Mouse (Mus musculus) WW6 (cell line): ENCODE measurements around the gene Nphp4.
"Not testable (repeated sequence)": the region's sequence is repeated elsewhere in the genome, so short reads cannot be mapped to it uniquely, and the experiment has no call there.

ENCODE experiments used
- DNase-seq: peaks from one replicate; pipeline ENCODE4 v3.0.0-alpha.2; 2013; ENCODE audit warnings: low read depth, low spot score

The Nphp4 gene

DNA sequence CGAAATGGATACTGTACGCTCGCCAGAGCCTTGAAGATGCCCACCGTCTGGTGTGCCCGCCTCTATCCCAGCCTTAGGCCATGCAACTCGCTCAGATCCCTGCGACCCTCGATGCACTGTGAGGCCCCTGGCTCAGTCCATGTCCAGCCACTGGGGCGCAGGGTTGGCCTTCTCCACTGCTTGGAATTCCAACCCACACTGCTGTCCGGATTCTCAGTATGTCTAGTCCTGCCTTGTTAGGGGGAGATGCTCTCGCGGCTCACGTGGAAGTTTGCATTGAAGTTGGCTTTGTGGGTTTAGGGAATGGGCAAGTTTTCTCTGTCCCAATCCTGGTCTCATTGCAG, 1.7 kb downstream of the Nphp4 start:
- DNase-seq: no peak

DNA sequence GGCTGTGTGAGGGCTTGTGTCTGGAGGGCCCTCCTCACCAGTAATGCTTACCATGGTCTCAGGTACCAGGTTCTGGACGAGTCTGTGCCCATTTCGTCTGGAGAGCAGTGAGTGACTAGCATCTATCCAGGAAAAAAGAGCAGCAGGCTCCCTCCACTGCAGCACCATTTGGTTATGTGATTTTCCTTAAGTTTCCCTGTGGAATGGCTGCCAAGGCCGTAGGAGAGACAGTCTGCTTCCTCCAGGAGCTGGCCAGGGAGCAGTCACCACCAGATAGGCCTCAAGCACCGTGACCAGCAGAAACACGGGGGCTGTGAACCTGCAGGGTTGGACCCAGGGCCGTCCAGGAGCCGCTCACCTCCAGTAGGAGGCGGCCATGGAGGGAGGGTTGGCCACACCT, 3.9 kb downstream of the Nphp4 start:
- DNase-seq: no peak

DNA sequence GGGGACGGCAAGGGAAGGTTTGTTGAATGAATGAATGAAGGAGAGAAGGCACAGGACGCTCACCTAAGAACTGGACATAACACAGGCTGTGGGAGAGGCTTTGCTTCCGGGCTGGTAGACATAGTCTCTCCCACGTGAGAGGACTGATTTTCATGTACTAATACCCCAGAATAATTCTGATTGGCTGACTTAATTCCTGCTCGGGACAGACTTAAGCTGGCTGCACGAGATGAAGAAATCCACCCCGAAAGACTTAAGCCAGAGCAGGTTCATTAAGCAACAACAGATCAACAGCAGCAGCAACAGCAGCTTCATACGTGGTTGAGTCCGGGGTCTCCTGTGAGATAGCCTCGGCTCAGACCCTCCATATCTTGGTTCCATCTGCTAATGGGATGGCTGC, 11.5 kb downstream of the Nphp4 start:
- no peak for DNase-seq

DNA sequence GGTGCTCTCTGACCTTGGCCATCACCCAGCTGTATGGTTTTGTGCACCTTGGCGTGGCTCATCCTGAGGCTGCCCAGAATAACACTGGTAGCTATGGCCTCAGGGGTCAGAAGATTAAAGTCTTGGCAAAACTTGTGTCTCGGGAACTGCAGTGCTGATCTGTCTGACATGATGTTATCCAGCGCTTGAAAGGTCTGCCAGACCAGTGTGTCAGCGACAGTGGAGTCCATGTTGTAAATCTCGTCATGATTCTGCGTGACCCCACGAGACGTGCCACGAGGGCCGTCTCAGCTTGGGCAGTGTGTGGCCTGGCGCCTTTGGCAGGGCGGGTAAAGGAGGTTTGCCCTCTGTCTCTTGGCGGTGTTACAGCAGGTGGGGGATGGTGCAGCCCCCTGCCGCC, 13.8 kb downstream of the Nphp4 start:
- DNase-seq: no peak

DNA sequence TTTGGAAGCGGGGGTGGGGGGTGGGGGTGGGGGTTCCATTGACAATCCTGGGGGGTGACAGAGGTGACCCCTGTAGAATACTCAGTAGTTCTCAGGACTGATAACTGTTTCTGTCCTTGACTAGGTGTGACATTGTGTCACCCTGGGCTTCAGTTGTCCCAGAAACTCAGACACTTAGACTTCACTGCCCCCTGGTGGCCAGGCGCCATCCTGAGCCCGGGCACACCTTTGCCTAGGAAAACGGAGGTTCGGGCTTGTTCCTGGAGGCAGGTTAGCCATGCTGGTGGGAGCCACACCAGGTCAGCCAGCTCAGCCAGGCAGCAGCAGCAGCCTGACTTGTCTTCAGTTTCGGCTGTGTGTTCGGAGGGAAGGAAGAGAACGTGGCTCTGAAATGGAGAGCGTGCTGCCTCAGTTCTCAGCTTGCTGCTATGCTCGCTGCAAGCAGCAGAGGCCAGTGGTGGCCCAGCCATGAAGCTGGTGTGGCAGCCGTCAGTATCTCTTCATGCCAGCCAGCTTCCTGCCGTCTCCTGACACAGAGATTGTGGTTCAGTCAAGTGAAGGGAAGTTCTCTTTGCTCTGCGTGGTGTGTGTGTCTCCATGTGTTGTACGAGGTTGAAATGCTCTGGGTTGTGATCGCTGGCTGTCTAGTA, 14.9 kb downstream of the Nphp4 start:
- DNase-seq: peak; percentile 36

DNA sequence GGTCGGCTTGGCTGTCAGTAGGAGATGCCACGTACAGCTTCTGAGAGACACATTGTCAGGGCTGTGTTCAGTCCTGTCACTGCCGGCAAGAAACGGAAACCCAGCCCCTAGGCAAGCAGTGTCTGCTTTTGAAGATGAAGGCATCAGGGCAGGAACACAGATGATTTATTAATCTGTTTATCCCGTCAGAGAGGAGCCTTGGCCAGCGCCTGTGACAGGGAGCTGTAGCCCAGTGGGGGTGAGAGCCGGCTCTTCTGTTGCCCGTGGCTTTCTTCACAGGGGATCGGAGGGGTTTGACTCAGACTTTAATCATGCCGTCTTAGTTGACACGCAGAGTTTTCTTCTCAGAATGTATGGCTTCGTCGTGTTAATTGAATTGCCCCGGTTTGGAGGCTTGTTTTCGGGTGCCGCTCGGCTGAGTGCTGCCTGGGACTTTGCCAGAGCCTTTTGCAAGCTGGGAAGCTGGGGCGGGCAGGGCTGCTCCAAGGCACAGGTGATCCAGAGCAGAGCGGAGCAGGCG, 17.9 kb downstream of the Nphp4 start:
- no peak for DNase-seq

DNA sequence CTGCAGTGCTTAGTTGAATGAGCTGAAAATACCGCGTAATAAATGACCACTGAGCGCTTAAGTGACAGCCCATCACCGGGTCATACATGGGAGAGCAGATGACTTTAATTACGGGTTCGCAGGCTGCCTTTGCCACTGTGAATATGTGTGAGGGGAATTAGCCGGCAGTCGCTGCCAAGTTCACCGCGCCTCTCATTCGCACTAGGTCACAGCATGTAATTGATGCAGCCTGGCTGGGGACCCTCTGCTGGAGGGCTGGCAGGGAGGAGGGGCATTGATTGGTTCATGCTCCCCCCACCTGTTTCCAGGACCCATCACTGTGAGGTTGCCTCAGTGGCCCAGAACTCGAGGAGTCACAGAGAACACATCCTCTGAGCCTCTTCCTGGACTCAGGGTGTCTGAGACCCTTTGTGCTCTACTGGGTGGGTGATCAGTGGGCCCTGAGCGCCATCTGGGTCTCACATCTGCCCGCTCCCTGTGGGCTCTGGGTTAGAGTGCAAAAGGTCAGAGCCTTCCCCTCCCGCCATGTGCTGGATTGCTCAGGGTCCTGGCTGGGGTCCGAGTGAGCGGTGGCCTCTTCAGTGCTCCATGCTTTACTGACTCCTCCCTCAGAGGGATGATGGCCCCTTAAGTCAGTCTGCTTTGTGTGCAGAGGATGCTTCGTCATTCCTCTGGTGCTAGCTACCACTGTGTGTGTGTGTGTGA, 35.9 kb downstream of the Nphp4 start:
- no peak for DNase-seq

DNA sequence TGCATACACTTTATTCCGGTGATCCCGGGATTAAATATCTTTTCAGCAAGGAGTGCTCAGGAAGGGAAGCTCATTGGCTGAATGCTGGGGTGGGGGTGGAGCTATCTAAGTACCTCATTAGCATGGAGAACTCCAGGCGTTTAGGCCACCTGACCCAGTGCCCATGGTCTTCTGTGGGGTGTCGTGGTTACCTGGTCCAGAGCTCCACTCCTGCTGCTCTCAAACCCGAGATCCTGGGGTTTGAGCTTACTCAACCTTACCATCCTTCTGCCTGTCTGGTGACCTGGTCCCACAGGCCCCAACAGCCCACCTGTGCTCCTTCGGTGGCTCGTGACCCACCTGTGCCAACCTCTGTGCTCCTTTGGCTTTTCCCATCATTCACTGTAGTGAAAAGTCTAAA, 38.4 kb downstream of the Nphp4 start:
- no peak for DNase-seq

DNA sequence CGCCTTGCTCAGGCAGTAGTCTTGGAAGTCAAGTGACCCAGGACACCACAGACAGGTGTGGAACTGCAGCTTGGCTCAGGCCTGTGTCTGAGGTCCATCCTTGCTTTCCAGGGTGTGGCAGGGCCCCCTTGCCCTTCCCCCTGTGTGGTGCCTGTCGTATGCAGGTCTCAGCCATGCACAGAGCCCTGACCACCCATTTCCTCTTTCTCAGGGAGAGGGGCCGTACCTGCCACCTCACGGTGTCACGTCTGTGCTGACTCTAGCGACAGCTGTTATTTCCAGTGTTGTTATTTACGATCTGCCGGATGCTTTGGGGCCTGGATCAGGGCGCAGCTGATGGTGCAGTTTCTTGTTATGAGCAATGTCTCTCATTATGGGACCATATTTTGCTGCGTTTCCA, 42.6 kb downstream of the Nphp4 start:
- DNase-seq: no peak

DNA sequence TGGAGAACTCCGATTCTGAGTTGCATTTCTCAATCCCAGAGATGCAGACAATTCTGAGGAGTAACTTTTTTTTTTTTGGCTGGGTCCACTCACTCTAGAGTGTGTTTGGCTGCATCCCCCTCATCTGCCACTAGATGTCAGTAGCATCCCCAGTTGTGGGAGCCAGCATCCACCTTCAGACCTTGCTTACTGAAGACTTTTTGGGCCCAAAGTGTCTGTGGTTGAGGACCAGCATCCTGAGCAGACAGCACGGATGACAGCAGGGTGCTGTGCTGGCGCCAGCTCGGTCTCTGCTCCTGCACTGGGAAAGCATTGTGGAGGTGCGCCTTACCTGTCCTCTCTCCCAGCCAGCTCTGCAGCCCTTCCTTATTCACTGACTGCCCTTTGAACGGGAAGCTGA, 43.6 kb downstream of the Nphp4 start:
- DNase-seq: peak; percentile 48

DNA sequence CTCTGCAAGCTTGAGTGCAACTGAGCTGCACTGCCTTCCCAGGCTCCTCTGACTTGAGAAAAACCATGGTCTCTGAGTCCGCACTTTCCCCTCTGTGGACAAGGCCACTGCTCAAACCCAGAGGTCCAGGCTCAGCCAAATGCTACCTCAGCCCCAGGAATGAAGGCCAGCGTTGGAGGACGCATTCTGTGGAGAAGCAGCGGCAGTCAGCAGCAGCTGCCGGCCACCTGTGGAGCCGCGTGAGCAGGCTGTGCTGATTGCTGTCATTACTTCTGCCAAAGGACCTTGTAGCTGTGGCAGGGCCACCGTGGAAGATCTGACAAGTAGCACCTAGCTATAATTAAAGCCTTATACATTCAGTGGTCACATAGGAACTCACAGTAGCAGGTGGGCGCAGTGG, 56.4 kb downstream of the Nphp4 start:
- DNase-seq: no peak

DNA sequence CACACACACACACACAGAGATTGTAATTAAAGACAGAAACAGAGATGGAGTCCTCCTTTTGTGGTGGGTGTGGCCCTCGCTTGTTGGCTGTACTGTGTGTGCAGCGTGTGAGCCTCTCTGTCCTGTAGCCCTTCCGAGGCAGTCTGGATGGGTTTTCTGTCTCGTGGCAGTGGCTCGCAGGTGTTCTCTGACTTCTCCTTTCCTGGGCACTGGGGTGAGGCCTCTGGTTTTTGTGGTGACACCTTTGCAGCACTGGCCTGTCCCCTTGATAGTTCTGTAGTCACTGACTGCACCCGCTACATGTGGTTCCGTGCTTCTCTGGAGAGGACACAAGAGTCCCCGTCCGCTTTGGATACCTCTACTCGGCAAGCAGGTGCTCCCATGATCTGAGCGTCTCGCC, 63.2 kb downstream of the Nphp4 start:
- DNase-seq: no peak

DNA sequence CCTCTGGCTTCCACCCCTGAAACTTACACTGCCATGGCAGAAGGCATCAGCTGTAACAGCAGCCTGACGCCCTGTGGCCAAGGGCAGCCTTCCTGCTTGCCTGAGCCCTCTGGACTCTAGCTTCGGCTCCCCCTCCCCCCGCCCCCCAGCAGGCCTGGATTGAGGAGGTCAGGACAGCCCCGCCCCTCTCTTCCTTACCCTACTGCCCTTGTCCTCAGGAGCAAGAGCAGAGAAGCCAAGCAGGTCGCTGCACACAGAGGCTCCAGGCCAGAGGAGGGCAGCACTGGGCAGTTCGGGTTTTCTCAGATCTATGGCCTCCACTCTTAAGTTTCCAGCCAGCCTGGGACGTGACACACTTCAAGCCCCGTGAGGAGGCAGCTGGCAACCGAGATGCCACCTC, 64.7 kb downstream of the Nphp4 start:
- no peak for DNase-seq

DNA sequence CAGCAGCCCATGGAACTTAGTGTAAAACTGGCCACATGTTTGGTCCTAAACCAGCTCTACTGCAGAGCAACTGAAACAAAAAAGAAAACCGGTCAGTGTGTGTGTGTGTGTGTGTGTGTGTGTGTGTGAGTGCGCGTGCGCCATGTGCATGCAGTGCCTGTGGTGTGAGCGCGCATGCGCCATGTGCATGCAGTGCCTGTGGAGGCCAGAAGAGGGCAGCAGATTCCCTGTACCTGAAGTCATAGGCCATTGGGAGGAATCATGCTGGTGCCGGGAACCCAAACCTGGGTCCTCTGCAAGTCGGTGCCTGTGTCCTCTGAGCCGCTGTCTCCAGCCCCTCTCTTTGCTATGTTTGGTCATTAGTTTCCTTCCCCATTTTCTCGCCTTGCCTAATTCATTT, 65.9 kb downstream of the Nphp4 start:
- DNase-seq: peak; percentile 56

DNA sequence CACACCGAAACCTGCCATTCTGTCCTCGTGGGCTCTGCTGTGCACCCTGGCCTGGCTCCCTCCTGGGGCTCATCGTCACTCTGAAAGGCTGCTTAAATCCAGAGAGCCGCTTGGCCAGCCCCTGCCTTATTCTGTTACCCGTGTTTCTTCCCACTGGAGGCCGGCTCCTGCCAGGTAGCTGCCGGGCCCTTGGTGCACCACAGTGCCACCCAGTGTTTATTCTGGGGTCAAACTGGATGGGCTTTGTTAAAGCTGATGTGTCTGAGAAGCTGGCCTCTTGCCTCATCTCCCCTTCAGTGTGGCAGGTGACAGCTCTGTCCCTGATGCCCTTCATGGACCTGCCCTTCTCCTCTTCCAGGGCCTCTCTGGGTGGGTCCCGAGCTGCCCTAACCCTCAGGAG, 70.0 kb downstream of the Nphp4 start:
- no peak for DNase-seq

DNA sequence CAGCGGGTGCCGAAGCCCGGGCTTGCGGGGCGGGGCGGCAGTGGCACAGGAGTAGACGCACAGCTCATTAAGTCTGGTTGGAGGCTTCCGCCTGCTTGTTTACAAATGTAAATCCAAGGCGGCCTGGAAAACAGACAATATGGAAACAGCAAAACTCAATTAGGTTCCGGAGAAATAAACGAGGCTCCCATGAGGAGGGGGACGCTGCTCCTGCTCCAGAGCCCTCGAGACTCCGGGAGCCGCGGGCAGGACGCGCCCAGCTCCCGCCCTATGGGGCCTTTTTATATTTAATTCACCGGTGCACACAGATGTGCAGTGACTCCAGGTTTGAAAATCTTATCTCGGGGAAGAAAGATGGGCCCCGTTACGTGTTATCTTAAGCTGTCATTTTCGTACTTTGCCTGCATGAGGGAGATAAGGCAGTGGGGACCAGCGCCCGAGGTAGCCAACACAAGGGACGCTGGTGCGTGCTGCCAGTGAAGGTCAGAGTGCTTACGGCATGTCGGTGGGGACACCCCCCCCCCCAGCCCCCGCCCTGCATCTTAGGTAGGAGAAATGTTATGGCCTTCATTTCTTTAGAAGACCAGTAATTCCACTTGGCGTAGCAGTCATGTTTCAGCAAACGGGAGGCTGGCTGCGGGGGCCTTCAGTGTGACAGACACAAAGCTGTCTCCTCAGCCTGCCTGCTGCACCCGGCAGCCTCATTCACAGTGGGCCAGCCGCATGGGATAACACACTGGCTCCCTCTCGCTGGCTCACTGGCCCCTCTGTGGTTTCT, 71.6 kb downstream of the Nphp4 start:
- DNase-seq: no peak

DNA sequence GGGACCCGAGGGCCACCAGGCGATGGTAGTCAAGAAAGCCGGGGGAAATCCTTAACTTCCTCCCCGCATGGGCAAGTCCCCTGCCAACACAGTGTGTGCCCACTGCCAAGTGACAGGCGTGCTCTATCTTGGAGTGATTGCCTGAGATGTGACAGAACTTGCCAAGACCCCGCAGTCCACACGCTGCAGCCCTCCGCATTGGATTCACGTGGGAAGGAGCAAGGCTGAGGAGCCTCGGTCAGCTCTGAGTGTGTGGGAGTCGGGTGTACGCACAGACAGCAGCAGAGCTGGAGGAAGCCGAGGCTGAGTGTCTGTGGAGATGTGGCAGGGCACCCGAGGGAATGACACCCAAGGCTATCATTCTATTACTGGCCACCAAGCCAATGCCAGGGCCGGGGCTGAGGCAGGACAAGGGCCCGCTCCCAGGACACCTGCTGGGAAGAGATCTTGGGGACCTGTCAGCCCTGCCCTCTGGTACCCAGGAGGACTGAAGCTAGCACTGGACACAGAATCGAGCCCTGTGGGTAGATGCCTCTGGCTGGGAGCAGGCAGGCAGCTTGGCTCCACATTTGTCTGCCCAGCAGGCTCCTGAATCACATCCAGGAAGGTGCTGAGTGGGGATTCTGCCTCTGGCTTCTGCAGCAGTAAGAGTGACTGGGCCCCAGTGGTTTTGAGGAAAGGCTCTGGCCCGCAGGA, 73.1 kb downstream of the Nphp4 start:
- no peak for DNase-seq

DNA sequence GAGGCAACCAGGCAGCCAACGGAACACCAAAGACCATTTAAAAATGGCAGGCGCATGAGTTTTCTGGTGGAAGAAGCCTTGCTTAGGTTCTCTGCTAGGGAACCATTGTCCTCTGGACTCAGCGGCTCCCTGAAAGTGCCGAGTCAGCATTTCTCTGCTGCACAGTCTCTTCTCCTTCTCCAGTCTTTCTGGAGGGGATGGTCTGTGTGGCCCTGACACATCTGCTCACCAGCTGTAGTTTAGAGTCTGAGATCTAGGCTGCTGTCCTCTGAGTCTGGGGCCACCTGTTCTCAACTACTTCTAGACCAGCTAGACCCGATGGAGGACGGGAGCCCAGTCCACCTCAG, 73.7 kb downstream of the Nphp4 start:
- DNase-seq: no peak

DNA sequence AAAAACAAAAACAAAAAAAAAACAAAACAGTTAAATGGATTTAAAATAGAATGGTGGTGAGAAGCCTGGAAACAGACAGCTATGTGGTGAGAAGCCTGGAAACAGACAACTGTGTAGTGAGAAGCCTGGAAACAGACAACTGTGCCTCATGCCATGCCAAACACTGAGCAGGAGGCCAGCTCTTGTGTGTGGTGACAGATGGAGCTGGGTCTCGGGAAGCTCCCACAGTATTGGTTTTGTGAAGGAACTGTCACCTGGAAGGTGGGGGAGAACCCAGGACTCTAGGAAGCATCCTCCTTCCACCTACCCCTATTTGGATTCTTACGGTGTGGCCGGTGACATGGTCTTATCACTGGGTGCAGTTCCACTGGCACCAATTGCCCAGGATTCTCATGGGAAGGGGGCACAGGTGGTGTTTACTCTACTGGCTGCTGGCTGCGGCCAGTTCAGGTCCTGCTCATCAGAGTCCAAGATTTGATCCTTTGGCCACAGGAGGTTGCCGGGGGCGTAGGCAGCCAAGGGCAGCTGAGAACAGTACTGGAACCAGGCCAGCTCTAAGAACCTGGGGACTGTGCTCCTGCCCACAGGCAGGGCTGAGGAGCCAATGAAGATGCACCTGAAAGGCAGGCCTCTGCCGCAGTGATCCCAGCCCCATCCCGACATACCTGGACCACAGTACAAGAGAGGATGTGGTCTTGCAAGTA, 77.2 kb downstream of the Nphp4 start:
- no peak for DNase-seq

DNA sequence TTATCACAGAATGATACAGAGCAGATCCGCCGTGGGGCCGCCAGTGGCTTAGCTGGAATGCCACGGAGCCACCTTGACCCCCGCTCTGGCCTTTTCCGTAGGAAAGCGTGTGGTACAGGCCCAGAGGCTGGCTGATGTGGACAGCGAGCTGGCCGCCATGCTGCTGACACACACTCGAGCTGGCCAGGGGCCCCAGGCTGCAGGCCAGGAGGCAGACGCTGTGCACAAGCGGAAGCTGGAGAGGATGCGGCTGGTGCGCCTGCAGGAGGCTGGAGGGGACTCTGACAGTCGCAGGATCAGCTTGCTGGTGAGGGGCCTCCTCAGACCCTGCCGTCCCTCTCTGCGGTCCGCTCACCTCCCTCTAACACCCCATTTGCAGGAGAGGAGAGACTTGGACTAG, 77.9 kb downstream of the Nphp4 start:
- DNase-seq: no peak

DNA sequence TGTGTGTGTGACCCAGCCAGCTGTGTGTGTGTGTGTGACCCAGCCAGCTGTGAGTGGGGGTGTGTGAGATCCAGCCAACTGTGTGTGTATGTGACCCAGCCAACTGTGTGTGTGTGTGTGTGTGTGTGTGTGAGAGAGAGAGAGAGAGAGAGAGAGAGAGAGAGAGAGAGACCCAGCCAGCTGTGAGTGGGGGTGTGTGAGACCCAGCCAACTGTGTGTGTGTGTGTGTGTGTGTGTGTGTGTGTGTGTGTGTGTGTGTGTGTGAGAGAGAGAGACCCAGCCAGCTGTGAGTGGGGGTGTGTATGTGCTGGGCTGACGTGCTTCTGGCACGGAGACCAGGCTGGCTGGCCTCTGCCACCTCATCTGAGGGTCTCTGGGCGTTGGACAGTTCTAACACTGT, 79.3 kb downstream of the Nphp4 start:
- not testable (repeated sequence) for DNase-seq

DNA sequence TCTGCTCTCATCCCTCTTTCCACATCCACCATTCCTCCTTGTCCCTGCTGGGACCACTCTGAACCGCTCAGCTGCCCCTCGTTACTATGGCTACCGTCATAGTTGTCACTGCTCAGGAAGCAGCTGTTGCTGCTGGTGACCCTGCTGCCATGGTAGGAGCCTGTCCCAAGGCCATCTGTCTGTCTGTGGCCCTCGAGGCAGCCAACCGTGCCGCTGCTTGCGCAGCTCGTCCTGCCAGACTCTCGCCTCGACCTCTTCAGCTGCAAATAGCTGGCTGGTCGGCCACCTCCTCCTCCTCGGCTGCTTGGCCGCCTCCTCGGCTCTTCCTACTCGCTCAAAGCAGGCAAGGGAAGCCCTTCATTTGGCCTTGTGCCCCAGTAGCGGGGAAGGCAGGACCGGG, 81.7 kb downstream of the Nphp4 start:
- DNase-seq: no peak
